In the genomic region with DNA sequence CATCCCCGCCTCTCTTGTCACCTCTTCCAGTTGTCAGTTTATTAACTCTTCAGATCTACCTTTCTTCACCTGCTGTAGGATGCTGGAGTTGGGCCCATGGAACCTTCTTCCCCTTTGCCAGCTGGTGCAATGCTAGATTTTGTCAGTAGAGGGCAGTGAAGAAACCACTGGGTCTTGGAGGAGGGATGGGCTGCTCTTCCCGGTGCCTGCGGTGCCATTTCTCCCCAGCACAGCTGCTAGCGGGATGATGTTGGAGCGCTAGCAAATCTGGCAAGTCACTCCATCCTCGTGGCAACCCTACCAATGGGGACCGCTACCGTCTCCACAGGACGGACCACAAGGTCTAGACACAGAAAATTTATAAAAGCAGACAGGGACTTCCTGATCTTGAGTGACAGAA, we compare ENCODE assay signal across 8 mouse cellular contexts. TPM values are rescaled to one million over a fixed set of nuclear protein-coding genes. Genes with fewer than 3 reads are reported as not detected.
DNase-seq lines count a peak whose midpoint lies in the region; ATAC-seq and TF ChIP-seq lines count a peak whose summit lies in the region.

No protein-coding gene starts in this region.

- no peaks in the 10 kb centered on the region for H3K36me3 ChIP-seq in midbrain, embryonic 12.5 days
- no peaks in the 10 kb centered on the region for H3K36me3 ChIP-seq in spleen, adult 2 months (ENCODE audit: control insufficient read depth, insufficient read depth, low read length)

- peak; percentile 23 to 43 for DNase-seq in urinary bladder, adult 18-20 months (ENCODE audit: low spot score in 2 of 2)
- DNase-seq in urinary bladder, adult 2 months (ENCODE audit: low spot score): no peak
- DNase-seq in gastrocnemius, adult 2 months: peak; percentile 70
- DNase-seq in left cerebral cortex, postnatal 14 days (ENCODE audit: low spot score in 2 of 2): peak; percentile 79 to 86
- DNase-seq in spleen, adult 2 months (ENCODE audit: low read depth in 1 of 2, low spot score in 2 of 2): peak; percentile 29 to 61

- H3K4me3 ChIP-seq in gastrocnemius, adult 2 months: peak overlapping the region; percentile 38
- no peak overlapping the region for H3K4me3 ChIP-seq in midbrain, embryonic 12.5 days
- H3K4me3 ChIP-seq in spleen, adult 2 months (ENCODE audit: extremely low read depth, insufficient read depth, insufficient read length): peak overlapping the region; percentile 14; the same call in 1 of the 2 replicates

- peak; percentile 81 for ATAC-seq in common myeloid progenitor, adult 5-6 weeks (replicated peaks; ENCODE audit: low read depth, poor library complexity, severe bottlenecking)
- peak; percentile 83 for ATAC-seq in inflammation-experienced regulatory T-cells, adult 6 months
- ATAC-seq in midbrain, embryonic 12.5 days (ENCODE audit: low FRiP score, low read depth): peak; percentile 54; the same call in 1 of the 2 replicates

- intact Hi-C loops in gastrocnemius, adult 2 months (cut with DNase I): no loop called here
- intact Hi-C loops in left cerebral cortex, postnatal 14 days (cut with DNase I): loop anchor here (5.0 kb wide), 1 partner anchor 236 kb away; no protein-coding TSS in a partner anchor

- no peaks in the 10 kb centered on the region for H3K9me3 ChIP-seq in midbrain, embryonic 12.5 days

- H3K9ac ChIP-seq in midbrain, embryonic 12.5 days (replicated peaks): no peak overlapping the region

- H3K4me1 ChIP-seq in midbrain, embryonic 12.5 days: peaks cover 3% of the 10 kb centered on the region; the same call in 1 of the 2 replicates
- H3K4me1 ChIP-seq in spleen, adult 2 months (ENCODE audit: control insufficient read depth, insufficient read depth, insufficient read length): no peaks in the 10 kb centered on the region

- peak overlapping the region; percentile 42 for H3K4me2 ChIP-seq in midbrain, embryonic 12.5 days (replicated peaks)

- TF ChIP-seq CTCF in gastrocnemius, adult 2 months (IDR thresholded peaks at IDR 0.05): peak; percentile 83
- TF ChIP-seq CTCF in spleen, adult 2 months (IDR thresholded peaks at IDR 0.05; ENCODE audit: extremely low read depth, insufficient read depth, insufficient read length, insufficient replicate concordance): peak; percentile 44; the same call in 1 of the 2 replicates

- H3K27ac ChIP-seq in gastrocnemius, adult 2 months: peak overlapping the region; percentile 32; the same call in 1 of the 2 replicates
- H3K27ac ChIP-seq in midbrain, embryonic 12.5 days (replicated peaks): no peak overlapping the region
- no peak overlapping the region for H3K27ac ChIP-seq in spleen, adult 2 months (ENCODE audit: insufficient read depth, low read length)

- WGBS in midbrain, embryonic 12.5 days: 10% methylated on average over 9 of the region's 9 CpGs
- 8% methylated on average over 9 of the region's 9 CpGs for WGBS in spleen, adult 2 months

- no peak for TF ChIP-seq POLR2A in spleen, adult 2 months (IDR thresholded peaks at IDR 0.05; ENCODE audit: low read depth, low read length)

- H3K27me3 ChIP-seq in midbrain, embryonic 12.5 days: peaks cover 25% of the 10 kb centered on the region
- no peaks in the 10 kb centered on the region for H3K27me3 ChIP-seq in spleen, adult 2 months (ENCODE audit: control insufficient read depth, insufficient read depth, low read length)

RNA-seq across cellular contexts. Expression of gene Pdia6, which starts 13.3 kb away (rescaled TPM):
- 104 and 115 TPM in 2 replicates for polyA plus RNA-seq in urinary bladder, adult 2 months (2012; rRNA removed)
- 278 and 284 TPM in 2 replicates for total RNA-seq in common myeloid progenitor, adult 5-6 weeks (2017)
- 10 to 100 TPM; 40.1 to 49.5 TPM for total RNA-seq in gastrocnemius, adult 2 months (2021)
- polyA plus RNA-seq in inflammation-experienced regulatory T-cells, adult 6 months (2017; shearing (Covaris generic)): 100 to 1,000 TPM; 186 to 215 (median 194) TPM
- total RNA-seq in left cerebral cortex, postnatal 14 days (2021): 100 to 1,000 TPM; 111 to 132 TPM
- 443 and 445 TPM in 2 replicates for polyA plus RNA-seq in midbrain, embryonic 12.5 days (2016; fragmentation: Nextera tagmentation; extraction: Ambion mirVana)
- polyA plus RNA-seq in spleen, adult 2 months (2012; rRNA removed): 28.1 and 32.6 TPM in 2 replicates
